Mouse (Mus musculus) hindbrain, embryonic 16.5 days (tissue): ENCODE measurements around the gene Gng10. TPM values are rescaled to one million over a fixed set of nuclear protein-coding genes. Genes with fewer than 3 reads are reported as not detected.

ENCODE experiments used
- ATAC-seq: fragments of 200-750 bp; cut with Nextera tagmentation; 2 replicates; pipeline ENCODE4 v1.8.0; 2017; ENCODE audit warnings: moderate TSS enrichment, moderate library complexity
- H3K27ac ChIP-seq: fragments of 300-500 bp; sonication (generic); 2 replicates; pipeline ENCODE4 v1.5.1; 2014; ENCODE audit warnings: low read depth, mild to moderate bottlenecking, control low read depth, low read length, moderate library complexity
- H3K27me3 ChIP-seq: fragments of 300-500 bp; sonication (generic); replicated peaks from 2 replicates; pipeline ENCODE4 v1.6.1; 2014; ENCODE audit warnings: low read length; ENCODE audit not compliant: control insufficient read depth, insufficient read depth
- H3K36me3 ChIP-seq: fragments of 300-500 bp; sonication (generic); 2 replicates; pipeline ENCODE4 v1.6.1; 2014; ENCODE audit warnings: mild to moderate bottlenecking, low read length, moderate library complexity, mixed read lengths; ENCODE audit not compliant: control insufficient read depth, insufficient read depth
- H3K4me1 ChIP-seq: fragments of 300-500 bp; sonication (generic); 2 replicates; pipeline ENCODE4 v1.6.1; 2014; ENCODE audit warnings: low read depth, low read length; ENCODE audit not compliant: control insufficient read depth, insufficient read depth
- H3K4me2 ChIP-seq: fragments of 300-500 bp; sonication (generic); 2 replicates; pipeline ENCODE4 v1.6.1; 2014; ENCODE audit warnings: mild to moderate bottlenecking, low read length, control low read depth, moderate library complexity
- H3K4me3 ChIP-seq: fragments of 300-500 bp; sonication (generic); 2 replicates; pipeline ENCODE4 v1.5.1; 2014; ENCODE audit warnings: mild to moderate bottlenecking, low read length, control low read depth, moderate library complexity
- H3K9ac ChIP-seq: fragments of 300-500 bp; sonication (generic); 2 replicates; pipeline ENCODE4 v1.6.1; 2014; ENCODE audit warnings: low read depth, mild to moderate bottlenecking, control low read depth, low read length, moderate library complexity
- H3K9me3 ChIP-seq: fragments of 300-500 bp; sonication (generic); 2 replicates; pipeline ENCODE4 v1.6.1; 2014; ENCODE audit warnings: mild to moderate bottlenecking, low read length, moderate library complexity; ENCODE audit not compliant: control insufficient read depth
- WGBS: fragments of 180-500 bp; shearing (Covaris S2); extraction: QIAGEN DNeasy Blood & Tissue Kit; methylation state at CpG from one replicate; pipeline ENCODE4 v1.1.7; 2014; 5-methylcytosine and 5-hydroxymethylcytosine counted together
- polyA plus RNA-seq: library from polyadenylated mRNA; unstranded; fragments of >200 nt; fragmentation: Nextera tagmentation; extraction: Ambion mirVana; gene quantifications from 2 replicates; pipeline ENCODE4 v1.2.1, GENCODE M21; 2015

The Gng10 gene
- polyA plus RNA-seq, 1 experiment from 2014 or later, result 197 TPM

DNA sequence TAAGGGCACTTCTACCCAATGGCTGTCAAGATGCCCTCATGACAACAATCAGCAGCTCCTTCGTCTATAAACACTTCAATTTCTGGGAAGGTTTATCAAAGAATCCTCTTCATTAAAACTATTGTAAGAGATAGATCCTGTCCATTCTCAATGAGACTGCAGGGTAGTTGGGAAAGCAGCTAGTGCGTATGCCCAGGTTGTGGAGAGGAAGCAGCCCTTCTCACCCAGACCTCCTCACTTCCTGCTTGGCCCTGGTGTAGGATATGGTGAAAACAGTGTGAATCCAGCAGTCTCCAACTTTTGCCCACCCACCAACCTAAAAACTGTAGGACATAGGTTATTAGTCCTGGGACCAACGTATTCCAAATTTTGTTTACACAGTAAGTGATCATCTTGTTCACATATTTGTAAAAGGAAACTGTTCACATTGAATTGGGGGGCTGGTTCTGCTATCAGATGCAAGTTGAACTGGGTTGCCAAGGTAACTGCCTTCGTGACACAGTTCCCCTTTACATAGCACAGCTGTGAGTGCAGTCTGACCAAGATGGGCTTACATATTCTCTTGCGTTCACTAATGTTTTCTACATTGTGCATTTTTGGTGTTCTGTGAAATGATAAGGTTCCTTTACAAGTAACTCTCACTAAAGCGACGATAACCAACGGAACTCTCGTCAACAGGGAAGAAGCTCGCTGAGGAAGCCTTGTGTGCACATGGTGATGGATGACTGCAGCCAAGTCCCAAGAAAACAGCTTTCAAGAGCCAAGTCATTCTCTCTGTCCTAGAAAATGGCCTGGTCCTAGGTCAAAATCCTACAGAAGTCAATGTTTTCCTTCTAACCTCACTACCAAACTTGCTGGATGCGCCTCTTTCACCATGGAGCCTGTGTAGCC, 5.8 kb downstream of the Gng10 start:
- H3K9ac ChIP-seq, result no peak overlapping the region
- H3K4me1 ChIP-seq, result peaks cover 5% of the 10 kb centered on the region
- no peak overlapping the region for H3K4me2 ChIP-seq
- no peaks in the 10 kb centered on the region for H3K27me3 ChIP-seq
- WGBS, result 90% methylated on average over 11 of the region's 11 CpGs
- no peak overlapping the region for H3K27ac ChIP-seq
- ATAC-seq, result no peak
- no peaks in the 10 kb centered on the region for H3K9me3 ChIP-seq
- no peak overlapping the region for H3K4me3 ChIP-seq
- peaks cover 16% of the 10 kb centered on the region for H3K36me3 ChIP-seq

DNA sequence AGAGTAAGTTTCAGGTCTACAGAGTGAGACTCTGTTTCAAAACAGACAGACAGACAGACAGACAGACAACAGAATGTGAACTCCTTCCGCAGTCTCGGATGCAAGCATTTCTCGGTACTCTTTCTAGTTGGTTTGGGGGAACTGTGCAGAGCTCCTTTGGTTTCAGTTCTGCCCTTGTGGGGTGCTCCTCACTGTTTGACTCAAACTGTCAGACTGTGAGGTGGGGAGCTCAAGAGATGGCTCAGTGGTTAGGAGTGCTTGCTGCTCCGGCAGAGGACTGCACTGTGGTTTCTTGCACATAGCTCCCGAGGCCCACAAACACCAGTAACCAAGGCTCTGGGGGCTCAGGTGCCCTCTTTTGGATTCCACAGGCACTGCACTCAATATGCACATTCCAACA, 8.2 kb downstream of the Gng10 start:
- H3K4me2 ChIP-seq, result no peak overlapping the region
- H3K4me3 ChIP-seq, result no peak overlapping the region
- peaks cover 16% of the 10 kb centered on the region for H3K36me3 ChIP-seq
- no peaks in the 10 kb centered on the region for H3K4me1 ChIP-seq
- no peaks in the 10 kb centered on the region for H3K27me3 ChIP-seq
- no peaks in the 10 kb centered on the region for H3K9me3 ChIP-seq
- WGBS, result 94% methylated on average over 5 of the region's 5 CpGs
- no peak for ATAC-seq
- H3K9ac ChIP-seq, result no peak overlapping the region
- no peak overlapping the region for H3K27ac ChIP-seq

DNA sequence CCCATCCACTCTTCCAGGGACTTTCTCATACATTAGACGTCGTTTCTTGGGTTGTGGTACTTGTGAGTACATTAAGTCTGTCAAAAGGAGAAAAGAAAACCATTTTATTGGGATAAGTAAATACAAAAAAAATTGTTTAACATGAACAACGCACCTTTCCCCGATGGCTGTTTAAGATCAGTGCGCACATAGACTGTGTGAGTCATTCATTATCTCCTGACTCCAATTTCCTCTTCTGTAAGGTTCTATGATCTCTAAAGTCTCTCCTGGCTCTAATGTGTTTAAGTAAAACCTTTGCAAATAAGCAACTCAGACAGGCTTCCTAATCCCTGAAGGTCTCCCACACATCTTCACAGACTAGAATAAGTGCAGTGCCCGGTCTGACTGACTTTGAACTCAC, 9.0 kb downstream of the Gng10 start:
- Histone ChIP-seq H3K36me3 (peaks cover 16% of the 10 kb centered on the region), H3K4me2 (no peak overlapping the region), H3K9me3 (no peaks in the 10 kb centered on the region), H3K9ac (no peak overlapping the region), H3K27ac (no peak overlapping the region), H3K27me3 (no peaks in the 10 kb centered on the region), H3K4me1 (no peaks in the 10 kb centered on the region), H3K4me3 (no peak overlapping the region)
- no peak for ATAC-seq
- 92% methylated on average over 6 of the region's 6 CpGs for WGBS

DNA sequence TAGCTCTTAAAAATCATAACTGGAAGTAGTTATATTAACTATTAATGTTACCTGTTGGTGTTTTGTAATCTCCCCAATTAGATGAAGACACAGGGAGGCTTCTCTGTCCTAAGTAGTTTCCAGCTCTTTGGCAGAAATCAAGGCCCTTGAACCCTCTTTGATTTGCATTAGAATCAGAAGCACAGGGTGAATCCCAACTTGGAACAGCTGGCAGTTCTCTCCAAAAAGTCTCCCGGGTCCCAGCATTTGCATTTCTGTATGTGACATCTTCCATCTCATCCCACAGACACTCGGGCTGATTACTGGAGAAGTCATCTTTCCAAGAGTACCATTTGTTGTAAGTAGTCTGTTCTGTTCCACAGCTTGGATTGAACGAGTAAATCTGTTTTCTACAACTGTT, 12.3 kb downstream of the Gng10 start:
- no peaks in the 10 kb centered on the region for H3K4me1 ChIP-seq
- WGBS, result 19% methylated on average over 3 of the region's 3 CpGs
- no peak overlapping the region for H3K27ac ChIP-seq
- H3K27me3 ChIP-seq, result no peaks in the 10 kb centered on the region
- no peaks in the 10 kb centered on the region for H3K9me3 ChIP-seq
- H3K4me3 ChIP-seq, result no peak overlapping the region
- no peak for ATAC-seq
- H3K4me2 ChIP-seq, result no peak overlapping the region
- peaks cover 4% of the 10 kb centered on the region for H3K36me3 ChIP-seq
- no peak overlapping the region for H3K9ac ChIP-seq

DNA sequence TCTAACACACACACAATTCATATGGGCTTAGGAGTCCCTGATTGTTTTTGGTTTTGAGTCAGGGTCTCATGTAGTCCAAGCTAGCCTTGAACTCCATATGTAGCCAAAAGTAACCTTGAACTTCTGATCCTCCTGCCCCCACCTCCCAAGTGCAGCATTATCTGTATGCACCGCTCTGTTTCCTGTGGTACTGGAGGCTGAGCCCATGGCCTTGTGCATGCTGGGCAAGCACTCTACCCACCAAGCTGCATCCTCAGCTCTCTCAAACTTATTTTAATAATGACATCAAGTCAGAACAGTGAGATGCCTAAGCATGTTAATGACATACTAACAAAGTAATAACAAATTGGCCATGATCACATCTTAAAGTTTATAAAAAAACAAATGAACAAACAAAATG, 16.2 kb downstream of the Gng10 start:
- Histone ChIP-seq H3K27ac (no peak overlapping the region), H3K9me3 (no peaks in the 10 kb centered on the region), H3K4me1 (no peaks in the 10 kb centered on the region), H3K36me3 (no peaks in the 10 kb centered on the region), H3K4me2 (no peak overlapping the region), H3K9ac (no peak overlapping the region), H3K27me3 (no peaks in the 10 kb centered on the region), H3K4me3 (no peak overlapping the region)
- ATAC-seq, result no peak
- 86% methylated on average over 1 of the region's 1 CpGs for WGBS

DNA sequence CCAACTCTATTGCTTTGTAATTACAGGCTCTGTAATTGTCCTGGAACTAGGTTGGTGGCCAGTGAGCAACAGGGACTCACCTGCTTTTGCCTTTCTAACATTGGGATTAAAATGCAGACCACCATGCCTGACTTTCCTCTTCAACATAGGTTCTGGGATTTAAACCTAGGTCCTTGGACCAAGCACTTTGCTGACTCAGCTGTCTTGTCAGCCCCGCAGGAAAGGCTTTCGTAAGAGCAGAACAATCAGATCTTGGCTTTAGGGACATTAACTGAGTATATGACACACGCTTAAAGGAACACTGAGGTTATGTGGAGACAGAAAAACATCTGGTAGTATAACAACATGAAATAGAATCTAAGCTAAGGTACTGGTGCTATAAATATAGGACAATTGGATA, 23.0 kb downstream of the Gng10 start:
- no peak for ATAC-seq
- no peaks in the 10 kb centered on the region for H3K4me1 ChIP-seq
- no peak overlapping the region for H3K4me3 ChIP-seq
- no peak overlapping the region for H3K27ac ChIP-seq
- no peaks in the 10 kb centered on the region for H3K27me3 ChIP-seq
- WGBS, result 87% methylated on average over 3 of the region's 3 CpGs
- H3K4me2 ChIP-seq, result no peak overlapping the region
- H3K9ac ChIP-seq, result no peak overlapping the region
- H3K9me3 ChIP-seq, result no peaks in the 10 kb centered on the region
- H3K36me3 ChIP-seq, result no peaks in the 10 kb centered on the region

DNA sequence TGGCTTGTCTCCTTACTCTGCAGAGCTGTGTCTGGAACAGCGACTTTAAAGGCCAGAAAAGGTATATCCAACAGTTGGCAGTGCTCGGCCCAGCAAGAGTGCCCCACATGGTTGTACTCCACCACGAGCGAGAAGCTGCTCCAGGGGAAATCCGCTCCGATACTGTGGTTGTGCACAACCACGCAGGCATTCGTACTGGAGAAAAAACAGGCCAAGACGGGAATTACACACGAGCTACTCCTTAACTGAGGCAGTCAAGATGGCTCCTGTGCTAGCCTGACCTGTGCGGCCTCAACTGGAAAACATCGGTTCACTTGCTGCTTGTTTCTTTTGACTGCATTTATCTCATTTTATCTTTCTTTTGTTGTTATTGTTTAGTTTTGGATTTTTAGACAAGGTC, 27.6 kb downstream of the Gng10 start:
- H3K27me3 ChIP-seq, result no peaks in the 10 kb centered on the region
- no peak overlapping the region for H3K27ac ChIP-seq
- no peak overlapping the region for H3K9ac ChIP-seq
- H3K36me3 ChIP-seq, result no peaks in the 10 kb centered on the region
- WGBS, result 74% methylated on average over 12 of the region's 12 CpGs
- no peaks in the 10 kb centered on the region for H3K9me3 ChIP-seq
- ATAC-seq, result no peak
- no peak overlapping the region for H3K4me2 ChIP-seq
- no peak overlapping the region for H3K4me3 ChIP-seq
- H3K4me1 ChIP-seq, result no peaks in the 10 kb centered on the region

DNA sequence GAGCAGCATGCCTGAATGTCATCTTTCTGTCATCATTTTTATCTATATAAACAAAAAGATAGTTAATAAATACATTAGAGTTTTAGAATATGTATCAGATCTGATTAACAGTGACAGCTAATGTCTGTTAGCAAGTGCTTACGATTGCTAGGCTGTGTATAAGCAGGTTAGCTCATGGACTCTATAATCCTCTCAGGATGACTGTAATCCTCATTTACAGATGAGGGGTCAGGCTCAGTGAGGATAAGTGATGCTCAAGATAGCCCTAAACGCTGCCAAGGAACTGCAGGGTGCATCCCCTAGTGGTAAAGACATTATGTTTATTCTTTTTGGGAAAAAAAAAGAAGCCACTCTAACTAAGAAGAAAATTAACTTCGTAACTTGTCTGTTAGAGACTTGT, 34.4 kb downstream of the Gng10 start:
- H3K27me3 ChIP-seq, result no peaks in the 10 kb centered on the region
- no peak overlapping the region for H3K9ac ChIP-seq
- H3K4me2 ChIP-seq, result no peak overlapping the region
- no peaks in the 10 kb centered on the region for H3K4me1 ChIP-seq
- no peak overlapping the region for H3K4me3 ChIP-seq
- H3K9me3 ChIP-seq, result no peaks in the 10 kb centered on the region
- no peak for ATAC-seq
- WGBS, result 51% methylated on average over 3 of the region's 3 CpGs
- H3K36me3 ChIP-seq, result no peaks in the 10 kb centered on the region
- no peak overlapping the region for H3K27ac ChIP-seq

DNA sequence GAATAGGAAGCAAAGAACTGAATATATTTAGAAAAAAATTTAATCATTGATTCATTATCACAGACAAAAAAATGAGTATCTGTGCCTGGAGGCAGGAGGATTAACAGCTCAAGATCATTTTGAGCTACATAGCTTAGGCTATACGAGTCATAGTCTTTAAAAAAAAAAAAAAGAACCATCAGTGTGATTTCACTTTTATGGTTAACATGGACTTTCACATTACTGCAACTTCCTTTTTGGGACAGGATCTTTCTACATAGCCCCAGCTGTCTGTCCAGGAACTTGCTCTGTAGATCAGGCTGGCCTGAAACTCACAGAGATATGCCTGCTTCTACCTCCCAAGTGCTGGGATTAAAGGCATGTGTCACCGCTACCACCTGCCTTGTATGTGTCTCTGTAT, 48.5 kb downstream of the Gng10 start:
- no peaks in the 10 kb centered on the region for H3K36me3 ChIP-seq
- no peak overlapping the region for H3K27ac ChIP-seq
- no peak overlapping the region for H3K4me2 ChIP-seq
- WGBS, result 87% methylated on average over 2 of the region's 2 CpGs
- H3K9ac ChIP-seq, result no peak overlapping the region
- ATAC-seq, result no peak
- no peak overlapping the region for H3K4me3 ChIP-seq
- H3K9me3 ChIP-seq, result no peaks in the 10 kb centered on the region
- H3K4me1 ChIP-seq, result no peaks in the 10 kb centered on the region
- no peaks in the 10 kb centered on the region for H3K27me3 ChIP-seq
